Mouse (Mus musculus) left cerebral cortex, adult 9 months (tissue): Measurements from ENCODE around the gene Pnma5.

Experiments used
- DNase-seq, 2 experiments: peaks; one replicate each; pipeline ENCODE4 v3.0.0; 2022; ENCODE audit warnings: low spot score in 2 of 2

Pnma5 gene

DNA sequence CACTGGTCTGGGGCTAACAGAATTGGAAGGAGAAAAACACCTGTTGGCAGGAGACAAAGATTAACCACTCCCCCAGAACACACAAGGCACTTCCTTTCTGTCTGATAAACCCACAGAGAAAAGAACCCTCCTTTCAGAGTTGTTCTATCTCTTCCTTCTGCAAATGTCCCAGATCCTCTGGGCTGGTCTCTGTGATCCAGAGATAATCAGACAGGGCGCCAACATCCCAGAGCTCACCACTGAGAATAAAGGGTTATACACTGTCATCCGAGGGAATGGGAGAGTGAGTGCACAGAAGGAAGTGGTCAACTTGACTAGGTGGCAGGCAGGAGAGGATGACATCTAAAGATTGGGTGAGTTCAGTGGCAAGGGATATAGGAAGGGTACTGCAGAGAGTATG is 51.3 kb downstream of the Pnma5 start:
- DNase-seq, result no peak
